Mouse (Mus musculus): Measurements from ENCODE around the gene Sema3e. TPM values are rescaled to one million over a fixed set of nuclear protein-coding genes. Genes with fewer than 3 reads are reported as not detected.

Sema3e gene
- total RNA-seq, 2 experiments from 2014 or later, result 0.21 to 0.36 TPM

DNA sequence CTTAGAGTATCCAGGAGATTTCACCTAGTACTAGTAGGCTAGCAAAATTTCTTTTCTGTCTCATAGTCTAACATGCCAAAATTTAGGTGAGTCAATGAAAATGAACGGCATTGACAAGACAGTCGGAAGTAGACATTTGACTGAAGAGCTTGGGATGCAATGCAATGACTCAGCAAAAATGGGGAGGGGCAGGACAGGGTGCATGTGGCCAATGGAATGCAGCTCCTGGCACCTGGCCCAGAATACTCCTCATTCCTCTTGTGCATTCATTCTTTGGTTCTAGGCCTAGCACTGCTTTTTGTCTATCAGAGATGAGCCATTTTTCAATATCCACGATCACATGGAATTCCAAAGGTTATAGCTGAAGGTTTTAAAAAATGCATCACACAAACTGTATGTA is 48.1 kb downstream of the Sema3e start:
- peak; percentile 33 for DNase-seq

DNA sequence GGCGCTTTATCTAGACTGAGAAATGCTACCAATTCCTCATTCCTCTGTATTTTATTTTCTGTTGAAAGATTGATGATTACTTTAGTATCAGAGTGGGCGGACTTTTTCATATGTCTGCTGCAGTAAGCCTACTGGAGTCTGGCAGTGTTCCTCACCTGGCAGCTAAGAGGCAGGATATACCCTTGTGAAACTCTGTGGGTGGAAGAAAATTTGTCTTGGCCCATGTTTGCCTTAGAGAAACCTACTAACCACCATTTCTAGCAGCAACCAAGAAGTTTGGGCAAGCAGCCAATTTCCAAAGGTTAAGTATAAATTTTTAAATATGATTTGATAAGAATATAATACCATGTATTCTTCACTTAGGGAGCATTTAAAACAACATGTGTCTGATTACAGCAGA is 63.0 kb downstream of the Sema3e start:
- no peak for DNase-seq

GRCm38 (mm10) chr5:14089875-14090608 is 65.0 kb downstream of the Sema3e start:
- DNase-seq, result no peak

- DNase-seq, result no peak
Observed at GRCm38 (mm10) chr5:14090609-14090969, 65.5 kb downstream of the Sema3e start.

DNA sequence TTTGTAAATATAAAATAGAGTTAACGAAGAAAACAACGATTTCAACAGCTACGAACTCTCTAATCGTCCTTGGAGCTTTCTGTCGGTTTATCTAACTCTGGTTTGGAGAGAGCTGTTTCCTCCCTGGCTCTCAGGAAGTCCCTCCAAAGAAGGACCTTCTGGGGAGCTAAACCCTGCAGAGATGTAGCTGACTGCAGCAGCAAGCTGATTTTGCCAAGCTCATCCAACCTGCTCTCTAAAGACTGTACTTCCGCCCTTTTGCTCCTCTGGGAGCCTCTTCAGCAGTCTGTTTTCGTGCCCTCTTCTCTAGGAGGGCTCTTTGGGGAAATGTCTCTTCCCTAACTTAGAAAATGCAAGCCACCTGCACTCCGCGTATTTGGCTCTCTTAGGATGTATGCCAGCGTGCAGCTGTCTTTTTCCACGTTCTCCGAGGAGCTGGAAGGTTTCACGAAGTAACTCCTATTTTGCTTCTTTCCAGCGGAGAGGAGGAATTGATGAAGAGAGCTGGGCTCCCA is 67.2 kb downstream of the Sema3e start:
- DNase-seq, result no peak

- DNase-seq, result no peak
Observed at GRCm38 (mm10) chr5:14096196-14096595, 71.1 kb downstream of the Sema3e start.

GRCm38 (mm10) chr5:14098677-14099076 is 73.6 kb downstream of the Sema3e start:
- no peak for DNase-seq

DNA sequence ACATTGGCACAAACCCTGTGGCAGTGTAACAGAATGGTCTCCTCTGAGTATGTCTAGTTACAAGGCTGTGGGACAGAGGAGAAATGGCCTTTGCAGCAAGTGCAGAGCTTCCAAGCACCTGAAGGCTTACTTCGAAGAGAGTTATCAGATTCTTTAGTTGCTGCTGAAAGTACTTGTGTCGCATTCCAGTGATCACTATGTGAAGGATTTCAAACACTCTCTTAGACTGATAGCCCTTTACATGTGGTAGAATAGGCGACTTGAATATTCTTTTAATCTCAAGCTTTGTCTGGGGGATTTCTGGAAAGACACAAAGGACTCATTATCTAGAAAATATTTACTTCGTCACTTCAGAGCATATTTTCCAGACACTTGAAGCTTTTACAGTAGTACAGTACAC is 82.3 kb downstream of the Sema3e start:
- no peak for DNase-seq

- DNase-seq, result no peak
Observed at GRCm38 (mm10) chr5:14109001-14109400, 83.9 kb downstream of the Sema3e start.

DNA sequence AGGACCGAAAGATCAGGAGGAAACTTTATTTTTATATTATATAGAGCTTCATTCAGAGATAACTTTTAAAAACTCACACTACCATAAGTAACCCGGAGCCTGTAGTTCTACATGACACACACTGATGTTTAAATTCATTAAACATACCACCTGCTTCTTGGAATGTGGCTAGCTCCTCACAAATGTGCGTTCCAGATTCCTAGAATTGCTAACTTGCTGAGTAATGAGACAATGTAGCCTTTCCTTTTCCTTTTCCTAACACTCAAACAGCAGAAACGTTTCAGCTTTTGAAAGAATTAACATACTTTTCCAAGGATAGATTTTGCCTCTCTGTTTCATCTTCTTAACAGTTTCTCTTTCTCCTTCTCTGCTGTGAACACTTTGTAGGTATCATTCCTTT is 86.3 kb downstream of the Sema3e start:
- no peak for DNase-seq

DNA sequence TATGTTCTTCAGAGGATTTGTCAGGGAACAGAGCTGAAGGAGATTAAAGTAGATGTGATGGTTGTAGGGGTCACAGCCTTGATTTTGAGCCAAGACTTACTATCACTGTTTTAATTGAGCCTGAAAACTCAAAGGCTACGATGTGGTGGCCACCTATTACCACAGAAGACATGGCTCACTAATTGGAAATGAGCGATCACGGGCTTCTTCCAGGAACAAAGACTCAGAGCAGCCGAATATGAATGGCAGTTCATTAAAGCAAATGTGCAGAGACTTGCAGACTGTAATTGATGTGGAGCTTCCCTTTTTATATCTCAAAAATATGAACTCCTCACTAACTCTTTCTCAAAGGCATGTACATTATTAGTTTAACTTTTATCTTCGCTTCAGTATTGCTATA is 96.8 kb downstream of the Sema3e start:
- no peak for DNase-seq

GRCm38 (mm10) chr5:14126591-14126990 is 101.5 kb downstream of the Sema3e start:
- DNase-seq, result no peak

- DNase-seq, result no peak
Observed at GRCm38 (mm10) chr5:14135929-14136328, 110.9 kb downstream of the Sema3e start.

DNA sequence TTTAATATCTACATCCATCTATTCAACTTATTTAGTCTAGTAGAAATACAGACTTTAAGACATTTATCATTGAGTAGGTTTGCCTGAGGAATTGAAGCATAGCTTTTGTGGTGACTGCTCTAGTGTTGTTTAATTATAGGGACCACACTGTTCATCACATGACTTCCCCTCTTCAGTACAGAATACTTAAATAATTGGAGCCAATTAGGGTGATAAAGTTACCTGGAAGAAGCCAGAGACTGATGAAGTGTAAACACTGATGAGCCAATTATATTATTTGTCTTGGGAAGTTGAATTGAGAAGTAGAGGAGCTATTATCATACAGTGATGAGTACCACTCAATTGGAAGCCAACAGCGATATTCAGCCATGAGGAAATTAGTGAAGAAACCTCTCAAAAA is 113.6 kb downstream of the Sema3e start:
- DNase-seq, result no peak

DNA sequence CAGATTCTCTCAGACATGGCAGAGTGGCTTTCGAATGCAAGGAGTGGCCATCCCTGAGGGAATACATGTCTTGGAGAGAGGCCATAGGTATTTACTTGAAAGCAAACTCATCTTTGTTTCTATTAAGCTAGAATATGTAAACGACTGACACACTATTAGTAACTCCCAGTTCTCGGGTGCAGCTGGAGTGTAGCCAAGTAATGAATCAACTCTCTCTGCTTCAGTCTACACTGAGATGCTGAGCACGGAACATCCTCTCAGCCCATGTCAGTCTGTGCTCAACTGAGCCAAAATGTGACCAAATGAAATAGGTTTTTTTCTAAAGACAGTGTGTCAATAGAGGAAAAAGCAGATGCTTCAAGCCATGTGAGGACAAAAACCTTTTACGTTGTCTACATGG is 137.5 kb downstream of the Sema3e start:
- DNase-seq, result no peak

DNA sequence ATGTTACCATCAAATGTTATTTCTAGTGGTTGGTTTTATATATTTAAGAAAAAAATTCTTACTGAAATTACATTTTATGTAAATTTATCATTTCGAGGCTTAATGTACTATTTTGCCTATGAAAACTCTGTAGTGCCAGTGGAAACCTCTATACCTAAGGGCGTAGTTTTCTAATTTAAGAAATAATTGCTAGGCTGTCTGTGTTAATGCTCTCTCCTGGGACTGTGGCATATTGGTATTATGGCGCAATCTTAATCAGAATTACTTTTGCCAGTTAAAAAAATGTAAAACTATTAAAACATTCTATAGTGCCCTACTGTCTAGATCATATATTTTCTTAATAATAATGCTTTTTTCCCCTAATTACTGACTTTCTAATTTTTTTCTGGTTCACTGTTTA is 138.2 kb downstream of the Sema3e start:
- DNase-seq, result no peak

DNA sequence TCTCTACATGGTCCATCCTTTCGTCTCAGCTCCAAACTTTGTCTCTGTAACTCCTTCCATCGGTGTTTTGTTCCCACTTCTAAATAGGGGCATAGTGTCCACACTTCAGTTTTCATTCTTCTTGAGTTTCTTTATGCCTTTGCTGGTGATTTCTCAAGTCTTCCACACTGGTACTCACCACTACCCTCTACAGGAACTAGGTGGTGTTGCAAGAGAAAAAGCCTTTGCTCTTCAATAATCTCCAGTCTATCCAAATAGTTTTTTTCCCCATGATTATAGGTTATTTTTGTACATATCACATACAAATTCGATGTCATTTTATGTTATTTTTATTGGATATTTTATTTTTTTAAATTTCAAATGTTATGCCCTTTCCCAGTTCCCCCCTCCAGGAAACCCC is 142.7 kb downstream of the Sema3e start:
- DNase-seq, result no peak

DNA sequence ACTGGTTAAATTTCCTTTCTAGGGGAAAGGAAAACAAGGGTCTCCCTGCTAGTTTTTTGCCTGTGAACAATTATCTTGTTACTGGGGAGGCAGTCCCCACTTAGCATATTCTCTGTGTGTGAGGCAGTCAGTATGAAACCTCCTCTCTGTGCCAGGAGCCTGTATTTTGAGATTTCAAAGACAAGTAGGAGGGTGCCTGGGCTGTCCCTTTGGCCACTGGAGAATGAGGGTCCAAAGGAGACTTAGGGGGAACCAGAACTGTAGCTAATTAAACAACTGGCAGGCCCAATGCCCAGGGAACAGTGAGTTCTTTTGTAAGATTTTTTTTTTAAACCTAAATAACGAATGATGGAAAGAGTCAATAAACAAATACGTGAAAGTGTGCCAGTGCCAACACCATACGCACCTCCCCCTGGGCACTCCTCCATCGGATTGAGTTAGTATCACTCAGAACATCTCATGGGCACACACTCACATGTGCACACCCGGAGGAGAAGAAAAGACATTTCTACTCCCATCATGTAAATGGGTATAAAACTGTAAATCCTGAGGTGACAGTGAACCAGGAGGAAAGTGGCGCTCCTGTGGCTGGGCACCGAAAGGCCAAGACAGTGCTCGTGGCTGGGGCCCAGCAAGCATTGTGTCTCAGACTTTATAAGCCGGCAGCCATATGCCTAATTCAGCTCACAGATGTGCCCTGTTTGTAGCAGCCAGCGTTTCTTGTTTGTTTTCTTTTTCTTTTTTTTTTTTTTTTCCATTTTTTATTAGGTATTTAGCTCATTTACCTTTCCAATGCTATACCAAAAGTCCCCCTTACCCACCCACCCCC is 148.5 kb downstream of the Sema3e start:
- no peak for DNase-seq

DNA sequence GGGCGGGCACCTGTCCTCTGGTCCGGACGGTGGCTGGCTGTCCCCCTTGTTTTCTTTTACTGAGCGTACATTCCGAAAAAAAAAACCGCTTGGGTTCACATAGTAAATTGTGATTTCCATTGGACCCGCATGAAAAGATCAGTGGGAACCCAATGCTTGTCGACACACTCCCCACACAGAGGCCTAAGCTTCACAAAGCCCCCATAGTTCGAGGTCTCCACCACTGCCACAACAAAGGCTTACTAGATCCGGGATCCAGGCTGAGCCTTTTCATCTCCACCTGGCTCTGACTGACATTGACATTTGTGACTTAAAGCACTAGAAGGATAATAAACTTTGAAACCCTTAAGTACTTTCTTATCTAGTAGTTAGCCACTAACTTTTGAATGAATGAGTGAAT is 155.5 kb downstream of the Sema3e start:
- no peak for DNase-seq

- no peak for DNase-seq
Observed at GRCm38 (mm10) chr5:14182156-14182555, 157.1 kb downstream of the Sema3e start.

- no peak for DNase-seq
Observed at GRCm38 (mm10) chr5:14195172-14195819, 170.2 kb downstream of the Sema3e start.

- no peak for DNase-seq
Observed at GRCm38 (mm10) chr5:14198344-14199040, 173.4 kb downstream of the Sema3e start.

Data from adrenal gland, postnatal 10 days (tissue).